ENCODE assay signal across 26 mouse cellular contexts in genomic region chr1:84618094-84618493, GRCm38 (mm10).
DNase-seq lines count a peak whose midpoint lies in the region; ATAC-seq and TF ChIP-seq lines count a peak whose summit lies in the region.
"Had no signal": no experiment of that assay in that cellular context is flagged by ENCODE, and none has a peak within 500 bp of the region (broad histone marks: within the 10 kb centered on the region; RNA-seq: fewer than 3 reads in every experiment).

No protein-coding gene starts in this region.

- peaks cover 14% of the 10 kb centered on the region for H3K4me1 ChIP-seq in heart, embryonic 13.5 days
- peaks cover 34% of the 10 kb centered on the region for H3K4me1 ChIP-seq in hindbrain, embryonic 16.5 days (ENCODE audit: control insufficient read depth, insufficient read depth, low read depth, low read length)
- peaks cover 30% of the 10 kb centered on the region for H3K4me1 ChIP-seq in hindbrain, postnatal 0 days (ENCODE audit: insufficient read depth, low read length)
- no peaks in the 10 kb centered on the region for H3K4me1 ChIP-seq in lung, embryonic 14.5 days (ENCODE audit: insufficient read depth)
- H3K4me1 ChIP-seq: limb, embryonic 12.5 days; liver, embryonic 15.5 days had no signal

- WGBS in heart, embryonic 13.5 days: 52% methylated on average over 1 of the region's 1 CpGs
- 59% methylated on average over 1 of the region's 1 CpGs for WGBS in hindbrain, embryonic 16.5 days
- WGBS in hindbrain, postnatal 0 days: 39% methylated on average over 1 of the region's 1 CpGs
- 55% methylated on average over 1 of the region's 1 CpGs for WGBS in lung, embryonic 14.5 days

- no peaks in the 10 kb centered on the region for H3K36me3 ChIP-seq in heart, embryonic 13.5 days
- H3K36me3 ChIP-seq in hindbrain, embryonic 16.5 days (ENCODE audit: control insufficient read depth, insufficient read depth, low read length): no peaks in the 10 kb centered on the region
- H3K36me3 ChIP-seq in hindbrain, postnatal 0 days (ENCODE audit: insufficient read depth, low read length): no peaks in the 10 kb centered on the region
- no peaks in the 10 kb centered on the region for H3K36me3 ChIP-seq in lung, embryonic 14.5 days (ENCODE audit: insufficient read depth)
- H3K36me3 ChIP-seq: forebrain, embryonic 12.5 days; heart, embryonic 10.5 days; limb, embryonic 12.5 days; liver, embryonic 15.5 days; midbrain, embryonic 10.5 days; neural tube, embryonic 12.5 days had no signal

- peak overlapping the region; percentile 46; the same call in 1 of the 2 replicates for H3K27ac ChIP-seq in heart, embryonic 13.5 days (replicated peaks)
- 0 out of 2 replicates have a peak overlapping the region, but pooled peaks have one; percentile 41 for H3K27ac ChIP-seq in hindbrain, embryonic 16.5 days (ENCODE audit: low read depth, low read length)
- H3K27ac ChIP-seq in hindbrain, postnatal 0 days: no peak overlapping the region
- H3K27ac ChIP-seq in lung, embryonic 14.5 days (ENCODE audit: low read depth): no peak overlapping the region
- H3K27ac ChIP-seq: forebrain, embryonic 12.5 days; heart, embryonic 10.5 days; limb, embryonic 12.5 days; liver, embryonic 15.5 days; neural tube, embryonic 12.5 days had no signal

- H3K9me3 ChIP-seq in heart, embryonic 13.5 days: no peaks in the 10 kb centered on the region
- H3K9me3 ChIP-seq in hindbrain, embryonic 16.5 days (ENCODE audit: control insufficient read depth, low read length): no peaks in the 10 kb centered on the region
- H3K9me3 ChIP-seq in hindbrain, postnatal 0 days (ENCODE audit: low read length): no peaks in the 10 kb centered on the region
- H3K9me3 ChIP-seq in lung, embryonic 14.5 days (ENCODE audit: low read depth, low read length): no peaks in the 10 kb centered on the region
- H3K9me3 ChIP-seq: forebrain, embryonic 12.5 days; heart, embryonic 10.5 days; limb, embryonic 12.5 days; liver, embryonic 15.5 days; midbrain, embryonic 10.5 days; neural tube, embryonic 12.5 days had no signal

- H3K9ac ChIP-seq in heart, embryonic 13.5 days: no peak overlapping the region
- H3K9ac ChIP-seq in hindbrain, embryonic 16.5 days (ENCODE audit: low read depth, low read length): no peak overlapping the region
- no peak overlapping the region for H3K9ac ChIP-seq in hindbrain, postnatal 0 days (replicated peaks; ENCODE audit: low read length)
- H3K9ac ChIP-seq in lung, embryonic 14.5 days: no peak overlapping the region
- H3K9ac ChIP-seq: forebrain, embryonic 12.5 days; limb, embryonic 12.5 days; liver, embryonic 15.5 days; neural tube, embryonic 12.5 days had no signal

- H3K4me2 ChIP-seq in heart, embryonic 13.5 days: no peak overlapping the region
- H3K4me2 ChIP-seq in hindbrain, embryonic 16.5 days (ENCODE audit: low read length): no peak overlapping the region
- no peak overlapping the region for H3K4me2 ChIP-seq in hindbrain, postnatal 0 days (ENCODE audit: low read depth, low read length)
- no peak overlapping the region for H3K4me2 ChIP-seq in lung, embryonic 14.5 days
- H3K4me2 ChIP-seq: forebrain, embryonic 12.5 days; limb, embryonic 12.5 days; liver, embryonic 15.5 days; neural tube, embryonic 12.5 days had no signal

- intact Hi-C loops in heart, postnatal 14 days (cut with DNase I): no loop called here

- no peak overlapping the region for H3K4me3 ChIP-seq in heart, embryonic 13.5 days
- H3K4me3 ChIP-seq in hindbrain, embryonic 16.5 days (ENCODE audit: low read length): no peak overlapping the region
- H3K4me3 ChIP-seq in hindbrain, postnatal 0 days (ENCODE audit: low read length): no peak overlapping the region
- H3K4me3 ChIP-seq in lung, embryonic 14.5 days (ENCODE audit: low read depth, low read length): no peak overlapping the region
- H3K4me3 ChIP-seq: erythroblast, embryonic 14.5 days; forebrain, embryonic 12.5 days; heart, embryonic 10.5 days; layer of hippocampus, adult 2 months; left cerebral cortex, adult 2 months; limb, embryonic 12.5 days; liver, embryonic 15.5 days; midbrain, embryonic 10.5 days; myocyte; neural tube, embryonic 12.5 days had no signal

- no peaks in the 10 kb centered on the region for H3K27me3 ChIP-seq in heart, embryonic 13.5 days (replicated peaks)
- H3K27me3 ChIP-seq in hindbrain, embryonic 16.5 days (replicated peaks; ENCODE audit: control insufficient read depth, insufficient read depth, low read length): no peaks in the 10 kb centered on the region
- no peaks in the 10 kb centered on the region for H3K27me3 ChIP-seq in hindbrain, postnatal 0 days (ENCODE audit: insufficient read depth, low read length)
- no peaks in the 10 kb centered on the region for H3K27me3 ChIP-seq in lung, embryonic 14.5 days (ENCODE audit: insufficient read depth, low read length)
- H3K27me3 ChIP-seq: forebrain, embryonic 12.5 days; liver, embryonic 15.5 days; neural tube, embryonic 12.5 days had no signal

- TF ChIP-seq CTCF in hindbrain, postnatal 0 days (IDR thresholded peaks at IDR 0.05; ENCODE audit: low read depth): no peak
- TF ChIP-seq CTCF in lung, embryonic 14.5 days (IDR thresholded peaks at IDR 0.05; ENCODE audit: low read depth): no peak

- no peak for ATAC-seq in heart, embryonic 13.5 days (ENCODE audit: extremely low read depth, insufficient number of reproducible peaks, low FRiP score, low TSS enrichment)
- ATAC-seq in hindbrain, embryonic 16.5 days: no peak
- ATAC-seq in hindbrain, postnatal 0 days: no peak
- no peak for ATAC-seq in lung, embryonic 14.5 days (ENCODE audit: insufficient read depth)
- peak; percentile 54 to 65; a peak in 3 of 4 replicates for ATAC-seq in hematopoietic stem cell, adult 5-6 weeks (replicated peaks in 1 of 2; ENCODE audit: insufficient read depth in 1 of 2, low FRiP score in 2 of 2, low TSS enrichment in 1 of 2, low read depth in 1 of 2, poor library complexity in 2 of 2, severe bottlenecking in 2 of 2)
- ATAC-seq: CD4-positive, CD25-positive, alpha-beta regulatory T cell, adult 4 months; intestine, embryonic 16.5 days had no signal

- DNase-seq in heart, postnatal 14 days: no peak
- no peak for DNase-seq in hindbrain, postnatal 0 days (ENCODE audit: low spot score)
- DNase-seq in lung, embryonic 14.5 days: peak; percentile 9
- no peak for DNase-seq in lung, postnatal 14 days
- DNase-seq in gastrocnemius, postnatal 4 days (ENCODE audit: low spot score in 2 of 2): no peak
- DNase-seq: cerebellum, adult 18-20 months; gastrocnemius, postnatal 10 days; kidney, postnatal 10 days; lung, postnatal 10 days; right cerebral cortex, postnatal 4 days; thymus, postnatal 4 days had no signal

Comparison
In these comparisons a context has a peak if more than half of its experiments do, and no peak if none do; other contexts are left out.
1. H3K27ac ChIP-seq: peak in heart, embryonic 13.5 days (single experiment) and hindbrain, embryonic 16.5 days (single experiment); none in hindbrain, postnatal 0 days (single experiment) and lung, embryonic 14.5 days (single experiment).
2. ATAC-seq: peak in hematopoietic stem cell, adult 5-6 weeks (2 of 2); none in heart, embryonic 13.5 days (single experiment), hindbrain, embryonic 16.5 days (single experiment), hindbrain, postnatal 0 days (single experiment) and lung, embryonic 14.5 days (single experiment).